Mouse (Mus musculus): ENCODE measurements at regions not wholly inside any gene's neighbourhood (a gene's known extent, or its start where the extent isn't known, plus 50 kb on each side); places are given as distances from the start of the nearest gene placed in this dataset.
"Not testable (repeated sequence)": the region's sequence is repeated elsewhere in the genome, so short reads cannot be mapped to it uniquely, and the experiment has no call there.

- DNase-seq, result no peak
Measured at GRCm38 (mm10) chr6:4149663-4150062, 62.9 kb upstream of the Bet1 start.

GRCm38 (mm10) chr6:4158293-4158692 is 71.5 kb upstream of the Bet1 start:
- DNase-seq, result no peak

- no peak for DNase-seq
Measured at GRCm38 (mm10) chr6:4163733-4164132, 77.0 kb upstream of the Bet1 start.

GRCm38 (mm10) chr6:4167112-4167511 is 80.3 kb upstream of the Bet1 start:
- DNase-seq, result no peak

GRCm38 (mm10) chr6:4167757-4168156 is 81.0 kb upstream of the Bet1 start:
- DNase-seq, result no peak

GRCm38 (mm10) chr6:4171561-4171960 is 84.8 kb upstream of the Bet1 start:
- DNase-seq, result no peak

GRCm38 (mm10) chr6:4187683-4188082 is 100.9 kb upstream of the Bet1 start:
- DNase-seq, result no peak

- DNase-seq, result not testable (repeated sequence)
Measured at GRCm38 (mm10) chr6:4190976-4191375, 104.2 kb upstream of the Bet1 start.

GRCm38 (mm10) chr6:4193286-4193685 is 106.5 kb upstream of the Bet1 start:
- DNase-seq, result no peak

GRCm38 (mm10) chr6:4201176-4201575 is 114.4 kb upstream of the Bet1 start:
- no peak for DNase-seq

GRCm38 (mm10) chr6:4205681-4206080 is 118.9 kb upstream of the Bet1 start:
- peak; percentile 4 to 22 for DNase-seq

- DNase-seq, result no peak
Measured at GRCm38 (mm10) chr6:4245265-4246112, 158.7 kb upstream of the Bet1 start.

- DNase-seq, result no peak
Measured at GRCm38 (mm10) chr6:4246113-4246419, 159.3 kb upstream of the Bet1 start.

- no peak for DNase-seq
Measured at GRCm38 (mm10) chr6:4276607-4277006, 189.8 kb upstream of the Bet1 start.

- no peak for DNase-seq
Measured at GRCm38 (mm10) chr6:4277245-4277890, 190.6 kb upstream of the Bet1 start.

- no peak for DNase-seq
Measured at GRCm38 (mm10) chr6:4291380-4291779, 204.6 kb upstream of the Bet1 start.

- DNase-seq, result not testable (repeated sequence)
Measured at GRCm38 (mm10) chr6:4303410-4303809, 201.2 kb upstream of the Col1a2 start.

GRCm38 (mm10) chr6:4349953-4350352 is 154.7 kb upstream of the Col1a2 start:
- no peak for DNase-seq

GRCm38 (mm10) chr6:4362220-4362619 is 142.4 kb upstream of the Col1a2 start:
- DNase-seq, result no peak

- DNase-seq, result peak in 1 of 2 experiments; percentile 1
Measured at GRCm38 (mm10) chr6:4375465-4376037, 129.1 kb upstream of the Col1a2 start.

- no peak for DNase-seq
Measured at GRCm38 (mm10) chr6:4396808-4397207, 107.8 kb upstream of the Col1a2 start.

- DNase-seq, result no peak
Measured at GRCm38 (mm10) chr6:4397695-4398598, 106.7 kb upstream of the Col1a2 start.

GRCm38 (mm10) chr6:4398599-4398980 is 106.0 kb upstream of the Col1a2 start:
- no peak for DNase-seq

Data from kidney, adult 8-10 months (tissue).